Mouse (Mus musculus) cerebral cortex, adult 2 months (tissue): Measurements from ENCODE around the gene Ntm.

Experiments used
- WGBS: fragments of 180-500 bp; shearing (Covaris S2); methylation state at CpG from one replicate; pipeline ENCODE4 v1.1.7; 2018; 5-methylcytosine and 5-hydroxymethylcytosine counted together

Gene Ntm

GRCm38 (mm10) chr9:29026410-29026809 is 936.5 kb downstream of the Ntm start:
- WGBS, result 53% methylated on average over 6 of the region's 6 CpGs

GRCm38 (mm10) chr9:29025603-29026002 is 937.3 kb downstream of the Ntm start:
- WGBS, result 46% methylated on average over 4 of the region's 4 CpGs

GRCm38 (mm10) chr9:29025104-29025503 is 937.8 kb downstream of the Ntm start:
- WGBS, result 32% methylated on average over 1 of the region's 1 CpGs

GRCm38 (mm10) chr9:29016879-29017278 is 946.1 kb downstream of the Ntm start:
- 49% methylated on average over 3 of the region's 3 CpGs for WGBS

GRCm38 (mm10) chr9:29013881-29014280 is 949.1 kb downstream of the Ntm start:
- WGBS, result 93% methylated on average over 17 of the region's 17 CpGs

GRCm38 (mm10) chr9:29012541-29012940 is 950.4 kb downstream of the Ntm start:
- WGBS, result 84% methylated on average over 6 of the region's 6 CpGs

- WGBS, result 71% methylated on average over 3 of the region's 3 CpGs
These were observed 951.5 kb downstream of the Ntm start for GRCm38 (mm10) chr9:29011476-29011875.

GRCm38 (mm10) chr9:29004534-29004933 is 958.4 kb downstream of the Ntm start:
- 42% methylated on average over 7 of the region's 7 CpGs for WGBS

- 66% methylated on average over 4 of the region's 4 CpGs for WGBS
These were observed 963.0 kb downstream of the Ntm start for GRCm38 (mm10) chr9:28999951-29000351.

GRCm38 (mm10) chr9:28977275-28977674 is 985.7 kb downstream of the Ntm start:
- 62% methylated on average over 1 of the region's 1 CpGs for whole genome bisulfite sequencing

- WGBS, result 83% methylated on average over 1 of the region's 1 CpGs
These were observed 993.5 kb downstream of the Ntm start for GRCm38 (mm10) chr9:28969455-28969854.
